ENCODE assay signal across 9 mouse cellular contexts in the genomic region with DNA sequence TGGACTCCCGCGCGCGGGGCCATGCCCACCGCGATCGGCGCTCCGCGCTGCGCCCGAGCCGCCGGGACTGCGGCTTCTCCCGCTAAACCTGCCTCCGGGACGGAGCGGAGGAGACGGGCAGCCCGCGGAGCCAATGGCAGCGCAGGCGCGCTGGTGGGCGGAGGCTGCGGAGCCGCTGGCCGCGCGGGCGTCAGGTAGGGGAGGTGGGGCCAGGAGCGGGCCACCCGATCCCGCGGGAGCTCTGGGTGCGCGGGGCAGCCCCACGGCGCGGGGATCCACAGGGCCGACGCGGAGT. TPM values are rescaled to one million over a fixed set of nuclear protein-coding genes. Genes with fewer than 3 reads are reported as not detected.
DNase-seq lines count a peak whose midpoint lies in the region; ATAC-seq and TF ChIP-seq lines count a peak whose summit lies in the region.
"Had no signal": no experiment of that assay in that cellular context is flagged by ENCODE, and none has a peak within 500 bp of the region (broad histone marks: within the 10 kb centered on the region; RNA-seq: fewer than 3 reads in every experiment).

A gene (minus strand): TSS at position 106 of the 295 bp plus-strand sequence.

- H3K27ac ChIP-seq in heart, embryonic 12.5 days (ENCODE audit: poor library complexity, severe bottlenecking) = no peak within 1 kb of the TSS
- H3K27ac ChIP-seq in kidney, embryonic 15.5 days = no peak within 1 kb of the TSS
- peak within 1 kb of the TSS; percentile 27; the same call in 1 of the 2 replicates for H3K27ac ChIP-seq in testis, adult 2 months (ENCODE audit: control insufficient read depth, insufficient read depth, low read depth, low read length)

- H3K9me3 ChIP-seq in heart, embryonic 12.5 days (replicated peaks) = 0 out of 2 replicates have a peak, but pooled peaks cover 3% of the 10 kb centered on the region
- H3K9me3 ChIP-seq in kidney, embryonic 15.5 days (replicated peaks) = no peaks in the 10 kb centered on the region

- H3K9ac ChIP-seq in heart, embryonic 12.5 days = peak within 1 kb of the TSS; percentile 78
- peak within 1 kb of the TSS; percentile 55 for H3K9ac ChIP-seq in kidney, embryonic 15.5 days

- peak within 1 kb of the TSS; percentile 98 for H3K4me2 ChIP-seq in heart, embryonic 12.5 days
- peak within 1 kb of the TSS; percentile 96 for H3K4me2 ChIP-seq in kidney, embryonic 15.5 days

- DNase-seq in 3T3-L1 (ENCODE audit: low read depth, low spot score) = peak; percentile 76
- peak; percentile 89 for DNase-seq in brain, adult 2 months (ENCODE audit: low read depth, low spot score)
- peak; percentile 46 for DNase-seq in fibroblast of lung, adult 2 months (ENCODE audit: low read depth)
- DNase-seq in liver = peak; percentile 72
- peak; percentile 90 for DNase-seq in neural tube, embryonic 10.5 days (ENCODE audit: extremely low spot score, low spot score)

- peaks cover 28% of the 10 kb centered on the region for H3K27me3 ChIP-seq in heart, embryonic 12.5 days (replicated peaks)
- peaks cover 60% of the 10 kb centered on the region for H3K27me3 ChIP-seq in kidney, embryonic 15.5 days
- H3K27me3 ChIP-seq in testis, adult 2 months (ENCODE audit: control insufficient read depth, insufficient read depth, low read length) = no peaks in the 10 kb centered on the region

- peaks cover 23% of the 10 kb centered on the region for H3K4me1 ChIP-seq in heart, embryonic 12.5 days (replicated peaks)
- H3K4me1 ChIP-seq in kidney, embryonic 15.5 days = peaks cover 27% of the 10 kb centered on the region
- peaks cover 3% of the 10 kb centered on the region for H3K4me1 ChIP-seq in testis, adult 2 months (ENCODE audit: control insufficient read depth, insufficient read depth, low read length)

- H3K4me3 ChIP-seq in heart, embryonic 12.5 days = peak within 1 kb of the TSS; percentile 70
- peak within 1 kb of the TSS; percentile 76 for H3K4me3 ChIP-seq in kidney, embryonic 15.5 days (replicated peaks)
- peak within 1 kb of the TSS; percentile 86 for H3K4me3 ChIP-seq in testis, adult 2 months (ENCODE audit: control insufficient read depth, low read depth, low read length)

- no peaks in the 10 kb centered on the region for H3K36me3 ChIP-seq in heart, embryonic 12.5 days
- no peaks in the 10 kb centered on the region for H3K36me3 ChIP-seq in kidney, embryonic 15.5 days
- no peaks in the 10 kb centered on the region for H3K36me3 ChIP-seq in testis, adult 2 months (ENCODE audit: control insufficient read depth, insufficient read depth, low read length)
- H3K36me3 ChIP-seq: G1E had no signal

- WGBS in heart, embryonic 12.5 days = under 1% methylated on average over 44 of the region's 44 CpGs
- under 1% methylated on average over 44 of the region's 44 CpGs for WGBS in kidney, embryonic 15.5 days

- TF ChIP-seq CTCF in testis, adult 2 months (IDR thresholded peaks at IDR 0.05; ENCODE audit: control insufficient read depth, insufficient read depth, insufficient replicate concordance, low read depth, low read length) = no peak

- peak; percentile 89 for ATAC-seq in heart, embryonic 12.5 days (ENCODE audit: insufficient number of reproducible peaks, low FRiP score)
- peak; percentile 98 for ATAC-seq in kidney, embryonic 15.5 days (replicated peaks; ENCODE audit: low FRiP score)

- TF ChIP-seq POLR2A in testis, adult 2 months (IDR thresholded peaks at IDR 0.05; ENCODE audit: control insufficient read depth, low read depth, low read length) = no peak; the same call in 1 of the 2 replicates

RNA-seq across cellular contexts. Expression of the gene that starts here (rescaled TPM):
- polyA plus RNA-seq in heart, embryonic 12.5 days (2016; fragmentation: Nextera tagmentation; extraction: Ambion mirVana) = 52.1 and 55.0 TPM in 2 replicates
- polyA plus RNA-seq in kidney, embryonic 15.5 days (2015; fragmentation: Nextera tagmentation; extraction: Ambion mirVana) = 24.3 and 24.7 TPM in 2 replicates
- 5.2 and 5.3 TPM in 2 replicates for polyA plus RNA-seq in testis, adult 2 months (2012; rRNA removed)
